Mouse (Mus musculus): ENCODE data around the gene Cog1.
"Not testable (repeated sequence)": the region's sequence is repeated elsewhere in the genome, so short reads cannot be mapped to it uniquely, and the experiment has no call there.

Gene Cog1

GRCm38 (mm10) chr11:113631862-113632261, 17.1 kb upstream of the Cog1 start:
- DNase-seq (ENCODE audit: low spot score in 2 of 2) = no peak

- DNase-seq (ENCODE audit: low spot score in 2 of 2) = no peak
Measured at GRCm38 (mm10) chr11:113632303-113632702, 16.7 kb upstream of the Cog1 start.

GRCm38 (mm10) chr11:113633398-113633797, 15.6 kb upstream of the Cog1 start:
- no peak for DNase-seq (ENCODE audit: low spot score in 2 of 2)

DNA sequence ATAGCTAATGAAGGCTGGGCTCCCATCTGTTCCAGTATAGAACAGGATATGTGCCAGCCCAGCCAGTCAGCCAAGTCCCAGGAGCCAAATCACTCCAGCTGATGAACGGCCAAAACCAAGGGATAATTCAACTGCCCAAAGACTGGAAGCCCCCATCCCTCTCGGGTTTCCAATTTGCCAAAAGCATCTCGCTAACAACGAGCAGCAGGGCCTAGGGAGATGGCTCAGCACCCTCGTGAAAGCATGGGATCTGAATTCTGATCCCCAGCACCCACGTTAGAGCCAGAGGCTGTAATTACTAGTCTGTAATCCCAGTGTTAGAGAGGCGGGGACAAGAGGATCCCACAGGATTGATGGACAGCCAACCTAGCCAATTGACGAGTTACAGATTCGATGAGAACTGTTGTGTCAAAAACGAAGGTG, 14.3 kb upstream of the Cog1 start:
- no peak for DNase-seq (ENCODE audit: low spot score in 2 of 2)

- DNase-seq (ENCODE audit: low spot score in 2 of 2) = no peak
Measured at GRCm38 (mm10) chr11:113638680-113639079, 10.3 kb upstream of the Cog1 start.

DNA sequence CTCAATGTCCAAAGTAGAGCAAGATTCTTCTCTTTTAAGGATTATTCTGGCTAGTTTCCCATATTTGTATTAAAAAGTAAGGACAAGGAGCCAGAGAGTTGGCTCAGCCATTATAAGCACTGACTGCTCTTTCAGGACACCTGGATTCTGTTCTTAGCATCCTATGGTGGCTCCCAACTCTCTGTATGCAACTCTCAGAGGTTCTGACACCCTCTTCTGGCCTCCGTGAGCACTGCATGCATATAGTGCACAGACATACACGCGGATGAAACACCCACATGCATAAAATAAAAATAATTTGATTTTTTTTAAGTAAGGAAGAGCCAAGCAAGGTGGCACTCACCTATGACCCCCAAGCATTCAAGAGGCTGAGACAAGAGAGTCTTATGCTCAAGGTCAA, 3.8 kb upstream of the Cog1 start:
- DNase-seq (ENCODE audit: low spot score in 2 of 2) = no peak

DNA sequence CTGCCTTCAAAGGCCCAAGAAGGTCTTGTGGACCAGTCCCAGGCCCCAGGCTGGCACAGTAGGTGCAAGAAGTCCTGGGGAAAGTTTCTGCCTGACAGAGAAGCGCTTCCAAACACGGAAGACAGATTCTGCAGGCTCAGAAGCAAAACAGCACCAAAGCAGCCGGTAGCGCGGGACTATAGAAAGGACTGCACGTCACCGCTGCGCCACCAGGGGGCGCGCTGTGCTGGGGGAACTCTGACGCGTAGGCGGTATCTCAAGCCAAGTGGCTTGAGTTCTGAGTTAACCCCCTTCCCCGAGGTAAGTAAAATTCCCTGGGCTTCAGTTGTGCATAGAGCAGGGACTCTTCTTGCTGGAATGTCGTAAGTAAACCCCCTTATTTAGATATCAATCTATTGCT, 817 bp upstream of the Cog1 start:
- DNase-seq (ENCODE audit: low spot score in 2 of 2) = peak; percentile 81 to 82

GRCm38 (mm10) chr11:113649353-113650210, 613 bp downstream of the Cog1 start, which contains the start of gene Slc39a11:
Slc39a11 (minus strand) TSS chr11:113650079.
- peak; percentile 48 to 62 for DNase-seq (ENCODE audit: low spot score in 2 of 2)

DNA sequence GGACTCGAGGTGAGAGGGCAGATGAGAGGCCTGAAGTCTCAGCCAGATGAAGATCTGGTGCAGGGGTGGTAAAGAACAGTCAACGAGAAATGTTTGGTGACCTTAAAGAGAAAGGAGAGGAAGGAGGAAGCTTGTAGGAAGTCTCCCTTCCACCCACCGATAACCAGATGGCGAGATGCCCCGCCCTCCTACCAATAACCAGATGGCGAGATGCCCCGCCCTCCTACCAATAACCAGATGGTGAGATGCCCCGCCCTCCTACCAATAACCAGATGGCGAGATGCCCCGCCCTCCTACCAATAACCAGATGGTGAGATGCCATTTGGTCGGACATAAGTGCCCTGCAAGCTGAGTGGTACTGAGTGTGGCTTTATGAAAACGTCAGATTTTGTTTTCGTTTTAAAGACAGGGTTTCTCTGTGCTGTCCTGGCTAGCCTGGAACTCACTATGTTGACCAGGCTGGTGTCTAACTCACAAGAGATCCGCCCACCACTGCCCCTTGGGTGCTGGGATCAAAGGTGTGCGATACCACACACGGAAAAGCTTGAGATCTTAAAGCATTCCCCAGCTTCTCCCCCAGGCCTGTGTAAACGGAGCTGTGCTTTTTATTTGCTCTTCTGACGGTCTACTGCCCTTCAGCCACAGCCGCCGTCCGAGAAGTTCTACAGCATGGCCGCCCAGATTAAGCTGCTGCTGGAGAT, 2.4 kb downstream of the Cog1 start:
- DNase-seq (ENCODE audit: low spot score in 2 of 2) = no peak

- DNase-seq (ENCODE audit: low spot score in 2 of 2) = no peak
Measured at GRCm38 (mm10) chr11:113651907-113652273, 2.9 kb downstream of the Cog1 start.

GRCm38 (mm10) chr11:113652516-113652915, 3.5 kb downstream of the Cog1 start:
- no peak for DNase-seq (ENCODE audit: low spot score in 2 of 2)

- peak in 1 of 2 experiments; percentile 29 for DNase-seq (ENCODE audit: low spot score in 2 of 2)
Measured at GRCm38 (mm10) chr11:113654105-113654504, 5.1 kb downstream of the Cog1 start.

DNA sequence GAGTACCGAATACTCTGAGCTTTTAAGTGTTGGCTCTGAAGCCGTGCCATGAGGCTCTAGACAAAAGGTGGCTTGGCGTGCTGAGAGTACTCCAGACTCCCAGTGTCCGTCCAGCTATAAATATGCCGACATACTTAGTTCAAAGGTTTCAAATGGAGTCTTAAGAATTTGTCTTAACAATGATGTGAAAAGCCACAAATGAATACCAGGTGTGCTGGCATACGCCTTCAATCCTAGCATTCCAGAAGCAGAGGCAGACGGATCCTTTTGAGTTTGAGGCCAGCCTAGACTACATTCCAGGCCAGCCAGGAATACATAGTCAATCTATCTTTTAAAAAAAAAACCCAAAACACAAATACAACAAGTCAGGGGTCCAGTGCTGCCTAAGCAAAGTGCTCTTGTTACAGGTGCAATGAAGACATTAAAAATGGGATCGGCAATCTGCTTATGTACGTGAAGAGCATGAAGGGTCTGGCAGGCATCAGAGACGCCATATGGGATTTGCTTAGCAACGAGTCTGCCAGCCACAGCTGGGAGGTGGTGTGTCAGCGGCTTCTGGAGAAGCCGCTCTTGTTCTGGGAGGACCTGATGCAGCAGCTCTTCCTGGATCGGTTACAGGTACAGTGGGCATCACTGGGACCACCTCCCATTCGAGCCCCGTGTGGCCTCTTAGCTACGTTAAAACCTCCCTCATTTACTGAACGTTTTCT, 5.7 kb downstream of the Cog1 start:
- peak; percentile 50 to 74 for DNase-seq (ENCODE audit: low spot score in 2 of 2)

DNA sequence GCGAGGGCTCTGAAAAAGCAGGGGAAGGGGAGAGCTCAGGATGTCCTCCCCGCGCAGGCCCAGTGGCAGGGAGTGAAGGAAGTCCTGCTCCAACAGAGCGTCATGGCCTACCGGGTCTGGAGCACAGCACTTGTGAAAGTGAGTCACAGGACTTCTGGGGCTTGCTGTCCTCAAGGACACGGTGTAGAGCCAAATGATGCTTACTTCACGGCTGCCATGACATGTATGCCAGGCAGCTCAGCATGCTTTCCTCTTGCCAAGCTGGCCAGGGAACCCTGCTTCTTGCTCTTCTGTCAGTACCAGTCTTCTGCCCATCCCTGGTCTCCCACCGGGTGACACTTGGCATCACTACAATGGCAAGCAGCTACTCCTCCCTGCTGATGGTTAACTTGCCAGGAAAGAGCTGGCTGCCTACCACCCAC, 7.6 kb downstream of the Cog1 start:
- DNase-seq (ENCODE audit: low spot score in 2 of 2) = no peak

DNA sequence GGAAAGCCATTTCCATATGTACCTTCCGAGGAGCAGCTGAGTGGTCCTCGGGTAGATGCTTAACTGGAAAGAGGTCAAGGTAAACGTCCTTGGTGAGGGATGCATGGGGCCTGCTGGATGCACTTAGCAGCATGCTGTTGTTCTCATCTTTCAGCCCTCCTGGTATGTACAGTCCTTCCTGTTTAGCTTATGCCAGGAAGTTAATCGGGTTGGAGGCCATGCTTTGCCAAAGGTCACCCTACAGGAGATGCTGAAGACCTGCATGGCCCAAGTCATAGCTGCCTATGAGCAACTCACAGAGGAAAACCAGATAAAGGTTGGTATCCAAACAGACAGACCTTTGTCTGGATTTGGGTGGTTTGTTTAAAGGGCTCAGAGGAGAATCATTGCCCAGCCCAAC, 8.3 kb downstream of the Cog1 start:
- no peak for DNase-seq (ENCODE audit: low spot score in 2 of 2)

- no peak for DNase-seq (ENCODE audit: low spot score in 2 of 2)
Measured at GRCm38 (mm10) chr11:113658319-113658718, 9.3 kb downstream of the Cog1 start.

- DNase-seq (ENCODE audit: low spot score in 2 of 2) = no peak
Measured at GRCm38 (mm10) chr11:113658763-113659162, 9.8 kb downstream of the Cog1 start.

DNA sequence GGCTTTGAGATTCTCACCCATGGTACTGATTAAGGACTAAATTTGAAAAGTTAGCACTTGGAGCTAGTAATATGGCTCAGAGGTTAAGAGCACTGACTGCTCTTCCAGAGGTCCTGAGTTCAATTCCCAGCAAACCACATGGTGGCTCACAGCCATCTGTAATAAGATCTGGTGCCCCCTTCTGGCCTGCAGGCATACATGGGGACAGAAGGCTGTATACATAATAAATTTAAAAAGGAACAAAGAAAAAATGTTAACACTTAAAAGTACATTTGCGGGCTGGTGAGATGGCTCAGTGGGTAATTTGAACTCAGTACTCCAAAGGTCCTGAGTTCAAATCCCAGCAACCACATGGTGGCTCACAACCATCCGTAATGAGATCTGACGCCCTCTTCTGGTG, 11.2 kb downstream of the Cog1 start:
- not testable (repeated sequence) for DNase-seq (ENCODE audit: low spot score in 2 of 2)

DNA sequence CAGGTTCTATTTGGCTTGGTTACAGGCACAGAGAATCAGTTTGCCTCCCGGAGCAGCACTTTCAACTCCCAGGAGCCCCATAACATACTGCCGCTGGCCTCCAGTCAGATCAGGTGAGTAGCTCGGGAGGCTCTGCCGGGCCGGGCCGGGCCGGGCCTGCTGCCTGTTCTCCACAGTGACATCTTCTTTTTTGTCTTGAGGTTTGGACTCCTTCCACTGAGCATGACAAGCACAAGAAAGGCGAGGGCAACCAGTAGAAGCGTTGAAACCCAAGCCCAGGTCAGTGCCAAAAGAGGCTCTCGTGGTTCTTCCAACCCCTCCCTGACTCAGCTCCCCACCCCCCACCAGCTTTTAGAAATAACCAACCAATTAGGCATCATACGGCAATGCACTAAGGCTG, 12.0 kb downstream of the Cog1 start:
- DNase-seq (ENCODE audit: low spot score in 2 of 2) = no peak

- DNase-seq (ENCODE audit: low spot score in 2 of 2) = no peak
Measured at GRCm38 (mm10) chr11:113661835-113662351, 12.9 kb downstream of the Cog1 start.

GRCm38 (mm10) chr11:113664279-113664678, 15.3 kb downstream of the Cog1 start:
- no peak for DNase-seq (ENCODE audit: low spot score in 2 of 2)

GRCm38 (mm10) chr11:113666205-113666604, 17.2 kb downstream of the Cog1 start:
- DNase-seq (ENCODE audit: low spot score in 2 of 2) = no peak

Data from frontal cortex, postnatal 36 days (tissue).